Mouse (Mus musculus) frontal cortex, postnatal 10 days (tissue): ENCODE results near the gene Ssr4.
"Not testable (repeated sequence)": the region's sequence is repeated elsewhere in the genome, so short reads cannot be mapped to it uniquely, and the experiment has no call there.

Experiments used
- DNase-seq, 2 experiments: peaks; one replicate each; pipeline ENCODE4 v3.0.0; 2022; ENCODE audit warnings: low spot score in 2 of 2, mixed read lengths in 1 of 2

The Ssr4 gene

DNA sequence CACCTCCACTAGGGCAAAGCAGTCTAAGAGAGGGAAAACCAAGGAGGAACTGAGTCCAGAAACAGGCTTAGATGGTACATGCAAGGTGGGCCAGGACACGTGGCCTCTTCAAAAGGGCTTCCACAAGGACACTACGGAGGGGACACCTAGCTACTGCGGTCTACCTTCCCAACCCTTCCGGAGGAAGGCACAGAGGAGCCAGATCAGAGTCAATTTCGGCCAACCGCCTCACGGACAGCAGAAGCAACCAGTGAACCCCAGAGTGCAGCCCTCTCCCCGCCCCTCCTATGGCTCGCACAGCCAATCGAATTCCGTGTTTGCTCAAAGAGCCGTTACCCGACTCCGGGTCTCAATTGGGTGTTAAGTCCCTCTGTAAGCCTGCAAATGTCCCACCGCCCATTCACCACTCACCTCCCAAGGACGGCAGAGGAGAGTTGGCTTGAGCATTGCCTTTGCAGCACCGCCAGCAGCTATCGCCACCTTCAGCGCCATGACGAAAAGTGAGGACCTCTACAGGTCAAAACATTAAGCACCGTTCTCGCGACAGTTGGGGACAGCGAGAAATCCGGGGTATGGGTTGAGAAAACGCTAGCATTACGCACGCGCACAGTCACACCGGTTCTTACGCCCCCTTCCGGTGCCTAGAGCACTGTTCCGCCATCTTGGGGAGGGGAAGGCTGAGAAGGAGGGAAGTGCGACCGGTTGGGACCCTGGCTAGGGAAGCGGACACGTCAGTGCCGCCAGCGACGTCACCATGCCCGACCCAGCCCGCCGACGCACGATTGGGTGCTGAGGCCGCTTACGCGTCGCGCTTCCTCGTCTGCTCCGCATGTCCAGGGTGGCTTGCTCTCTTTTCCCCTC, at the start of gene Ssr4, which contains the start of gene Idh3g:
Ssr4 (plus strand) TSS at position 665 of the 861 bp plus-strand sequence.
Idh3g (minus strand) TSS at position 534 of the 861 bp plus-strand sequence.
- DNase-seq = peak; percentile 90 to 93

DNA sequence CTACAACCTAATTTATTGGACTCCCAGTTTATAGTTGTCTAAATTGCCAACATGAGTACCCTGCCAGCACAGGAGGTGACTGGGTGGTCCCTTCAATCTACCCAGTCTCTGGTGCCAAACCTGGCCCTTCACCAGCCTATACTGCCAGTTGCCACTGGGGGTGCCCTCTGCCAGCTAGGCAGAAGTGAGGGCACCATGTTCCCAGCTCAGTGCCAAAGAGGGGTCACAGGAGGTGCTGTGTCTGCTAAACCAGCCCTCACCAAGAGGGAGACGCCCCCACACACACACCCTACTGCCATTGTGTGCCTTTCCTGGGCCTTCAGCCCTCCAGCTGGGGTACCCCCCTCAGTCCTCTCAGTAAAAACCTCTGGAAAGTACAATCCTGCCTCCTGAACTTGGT, 48.7 kb upstream of the Ssr4 start:
- no peak for DNase-seq

DNA sequence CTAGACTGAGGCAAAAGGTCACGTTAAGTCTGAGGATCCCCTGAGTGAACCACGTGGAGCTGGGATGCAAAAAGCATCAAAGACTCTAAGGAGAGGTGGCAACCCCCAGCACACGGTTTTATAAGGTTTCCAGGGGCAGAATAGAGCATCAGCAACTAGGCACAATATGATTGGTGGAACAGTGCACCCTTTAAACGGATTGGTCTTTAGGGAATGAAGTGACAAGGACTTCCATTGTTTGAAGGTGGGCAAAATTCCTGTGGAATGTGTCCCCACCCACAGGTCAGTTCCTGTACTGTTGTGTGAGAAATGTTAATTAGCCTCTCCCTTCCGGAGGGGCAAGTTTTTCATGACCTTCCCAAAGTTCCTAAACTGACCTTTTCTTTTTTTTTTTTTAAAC, 47.7 kb upstream of the Ssr4 start:
- DNase-seq = no peak

DNA sequence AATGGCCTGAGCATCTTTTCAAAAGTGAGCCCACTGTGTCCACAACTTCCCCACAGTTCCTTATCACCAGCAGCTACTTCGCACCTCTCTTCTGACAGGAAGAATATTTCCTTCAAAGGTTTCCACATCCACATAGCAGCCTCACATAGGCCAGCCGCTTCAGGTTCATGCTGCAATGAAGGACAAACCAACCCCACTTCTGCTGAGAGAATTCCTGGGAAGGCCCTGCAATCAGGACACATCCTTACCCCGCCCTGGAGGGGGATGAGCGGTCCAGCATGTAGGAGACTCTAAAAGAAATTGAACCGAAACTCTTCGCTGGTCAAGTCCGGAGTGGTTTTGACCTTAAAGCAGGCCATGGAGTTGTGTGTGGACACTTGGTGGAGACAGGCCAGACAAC, 47.0 kb upstream of the Ssr4 start:
- DNase-seq = not testable (repeated sequence)

DNA sequence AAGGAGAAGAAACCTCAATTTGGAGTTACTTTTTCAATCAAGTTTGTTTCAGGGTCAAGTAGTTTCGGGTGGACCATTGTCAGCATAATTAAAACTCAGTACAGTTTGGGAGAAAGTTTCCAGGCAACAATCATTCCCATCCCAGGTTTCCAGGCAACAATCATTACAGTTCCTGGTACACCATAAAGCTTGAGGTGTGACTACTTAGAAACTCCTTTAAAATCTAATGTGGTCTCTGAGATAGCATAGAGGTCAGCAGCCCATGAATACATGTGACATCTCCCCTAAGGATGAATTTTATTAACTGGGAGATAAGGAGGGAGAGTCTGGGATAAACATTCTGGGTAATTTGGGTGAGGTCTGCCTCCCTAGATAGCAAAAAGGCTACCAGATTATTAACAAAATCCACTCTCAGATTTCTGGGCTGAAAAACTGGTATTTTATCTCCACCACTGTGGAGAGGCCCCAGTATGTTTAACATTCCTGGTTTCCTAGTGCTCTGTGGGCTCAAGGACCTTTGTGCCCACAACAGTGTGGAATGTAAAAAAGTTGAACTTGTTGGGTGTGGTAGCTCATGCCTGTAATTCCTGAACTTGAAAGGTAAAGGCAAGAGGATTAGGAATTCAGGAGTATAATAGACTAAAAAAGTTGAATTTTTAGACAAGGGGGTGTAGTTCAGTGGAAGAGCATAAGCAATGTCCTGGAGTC, 41.9 kb upstream of the Ssr4 start:
- no peak for DNase-seq

- no peak for DNase-seq
Observed at GRCm38 (mm10) chrX:73748977-73749376, 37.9 kb upstream of the Ssr4 start.

- no peak for DNase-seq
Observed at GRCm38 (mm10) chrX:73756334-73757140, 30.3 kb upstream of the Ssr4 start, which contains the start of gene Plxnb3. Plxnb3 (plus strand) TSS chrX:73757090.

GRCm38 (mm10) chrX:73758611-73759290, 28.1 kb upstream of the Ssr4 start:
- DNase-seq = no peak

DNA sequence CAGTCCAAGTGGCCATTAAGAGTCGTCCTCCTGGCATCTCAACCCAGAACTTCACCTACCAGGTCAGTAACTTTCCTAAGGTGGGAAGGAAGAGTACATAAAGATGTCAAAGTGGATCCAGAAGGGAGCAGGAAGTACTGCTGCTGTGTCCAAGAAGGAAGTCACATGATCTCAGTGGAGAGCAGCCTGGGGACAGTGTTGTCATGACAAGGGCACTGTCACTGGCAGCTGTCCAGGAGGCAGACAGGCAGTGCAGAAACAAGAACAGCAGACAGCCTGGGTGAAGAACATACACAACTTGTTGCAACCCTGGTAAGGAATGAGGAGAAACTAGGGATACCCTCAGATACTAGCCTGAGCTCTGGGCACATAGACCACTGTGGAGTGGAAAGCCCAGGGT, 21.5 kb upstream of the Ssr4 start:
- no peak for DNase-seq

- DNase-seq = no peak
Observed at GRCm38 (mm10) chrX:73767267-73767666, 19.6 kb upstream of the Ssr4 start.

DNA sequence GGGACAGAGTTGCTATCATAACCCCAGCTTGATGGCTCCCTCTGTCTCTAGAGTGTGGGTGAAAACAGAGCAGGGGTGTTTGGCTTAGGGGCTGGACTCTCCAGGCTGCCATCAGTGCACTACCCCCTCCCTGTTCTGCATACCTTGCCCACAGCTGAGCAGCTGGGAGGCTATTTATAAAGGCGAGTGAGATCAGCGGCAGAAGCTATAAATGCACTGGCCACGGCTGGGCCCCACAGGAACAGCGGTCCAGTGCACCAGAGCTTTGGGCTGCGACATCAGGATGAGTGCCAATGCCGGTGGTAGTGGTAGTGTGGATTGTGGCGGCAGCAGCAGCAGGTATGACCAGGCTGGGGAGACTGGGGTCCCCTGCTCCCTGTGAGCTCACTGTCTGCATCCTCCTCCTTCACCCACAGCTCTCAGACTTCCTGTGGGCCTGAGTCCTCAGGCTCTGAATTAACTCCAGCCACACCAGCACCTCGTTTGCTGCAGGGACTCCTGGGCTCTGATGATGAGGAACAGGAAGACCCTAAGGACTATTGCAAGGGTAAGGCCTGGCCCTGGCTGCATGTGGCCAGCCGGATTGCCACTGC, 12.6 kb upstream of the Ssr4 start, which contains the start of gene Srpk3:
Srpk3 (plus strand) TSS at position 238 of the 593 bp plus-strand sequence.
- DNase-seq = peak in 1 of 2 experiments; percentile 26

- DNase-seq = no peak
Observed at GRCm38 (mm10) chrX:73774802-73775483, 11.9 kb upstream of the Ssr4 start.

DNA sequence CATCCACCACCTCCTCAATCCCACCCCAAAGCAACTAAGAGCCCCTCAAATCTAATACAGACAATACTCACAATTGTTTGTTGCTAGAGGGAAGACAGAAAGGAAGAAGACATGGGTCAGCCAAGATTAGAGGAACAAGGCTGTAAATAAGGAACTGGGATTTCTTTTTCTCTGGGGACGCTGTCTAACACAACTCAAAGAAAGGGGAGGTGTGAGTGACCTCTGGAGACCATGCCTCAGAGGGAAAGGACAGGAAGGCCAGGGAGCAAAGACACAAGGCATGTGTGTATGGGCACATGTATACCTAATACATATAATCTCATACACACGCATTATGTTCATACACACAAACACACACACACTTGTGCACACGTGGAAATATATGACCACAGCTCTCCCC, 4.6 kb upstream of the Ssr4 start:
- no peak for DNase-seq

DNA sequence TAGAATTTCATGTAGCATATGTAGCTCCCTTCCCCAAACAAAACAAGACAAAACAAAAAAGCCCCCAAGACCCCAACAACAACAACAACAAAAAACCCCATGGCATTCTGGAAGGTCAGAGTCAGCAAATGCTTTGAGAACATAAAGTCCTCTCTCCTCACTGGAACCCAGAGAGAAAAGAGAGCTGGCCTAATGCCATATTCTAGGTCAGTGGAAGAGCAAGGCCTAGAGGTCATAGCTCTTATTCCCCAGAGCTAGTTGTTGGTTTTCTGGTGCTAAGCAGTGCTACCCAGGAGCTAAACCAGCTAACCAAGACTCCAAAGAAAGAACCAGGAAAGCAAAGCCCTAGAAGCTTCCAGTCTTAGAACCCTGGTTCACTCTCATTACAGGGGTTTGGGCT, 1.2 kb upstream of the Ssr4 start:
- no peak for DNase-seq

DNA sequence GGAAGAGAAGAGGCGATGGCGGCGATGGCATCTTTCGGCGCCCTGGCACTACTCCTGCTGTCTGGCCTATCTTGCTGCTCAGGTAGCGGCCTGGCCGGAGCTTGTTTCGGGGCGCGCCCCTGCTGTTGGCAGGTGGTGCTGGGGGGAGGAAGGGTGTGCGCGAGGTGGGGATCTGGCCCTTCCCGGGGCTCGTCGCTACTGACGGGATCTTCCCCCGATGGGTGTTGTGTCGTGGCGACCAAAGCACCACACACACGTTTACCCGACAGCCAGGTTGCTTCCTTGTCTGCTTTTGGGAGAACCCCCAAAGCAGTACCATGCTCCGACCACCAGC, 364 bp downstream of the Ssr4 start:
- DNase-seq = no peak

- DNase-seq = no peak
Observed at GRCm38 (mm10) chrX:73788501-73788900, 1.7 kb downstream of the Ssr4 start.

GRCm38 (mm10) chrX:73793039-73793438, 6.2 kb downstream of the Ssr4 start:
- peak in 1 of 2 experiments; percentile 4 for DNase-seq

GRCm38 (mm10) chrX:73793505-73793904, 6.7 kb downstream of the Ssr4 start:
- no peak for DNase-seq

GRCm38 (mm10) chrX:73797511-73797910, 10.7 kb downstream of the Ssr4 start:
- no peak for DNase-seq

DNA sequence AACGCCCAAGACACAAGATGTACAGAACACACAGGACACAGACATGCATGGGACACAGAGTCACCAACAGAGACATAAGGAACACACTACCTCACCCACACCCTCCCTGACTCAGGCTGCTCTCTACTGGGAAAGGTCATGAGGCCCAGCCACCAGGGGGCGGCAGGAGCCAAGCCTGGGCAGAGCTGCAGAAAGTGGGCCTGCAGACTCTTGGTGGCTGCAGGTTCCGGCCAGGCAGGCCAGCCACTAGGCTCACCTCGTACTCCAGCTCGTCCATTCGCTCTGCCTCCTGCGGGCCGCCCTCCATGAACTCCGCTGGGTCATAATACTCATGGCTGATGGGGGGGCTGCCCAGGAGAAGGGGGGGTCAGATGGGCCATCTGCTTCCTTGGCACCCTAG, 11.7 kb downstream of the Ssr4 start:
- peak in 1 of 2 experiments; percentile 45 for DNase-seq
